10 mouse cellular contexts compared by ENCODE assay signal in the genomic region with DNA sequence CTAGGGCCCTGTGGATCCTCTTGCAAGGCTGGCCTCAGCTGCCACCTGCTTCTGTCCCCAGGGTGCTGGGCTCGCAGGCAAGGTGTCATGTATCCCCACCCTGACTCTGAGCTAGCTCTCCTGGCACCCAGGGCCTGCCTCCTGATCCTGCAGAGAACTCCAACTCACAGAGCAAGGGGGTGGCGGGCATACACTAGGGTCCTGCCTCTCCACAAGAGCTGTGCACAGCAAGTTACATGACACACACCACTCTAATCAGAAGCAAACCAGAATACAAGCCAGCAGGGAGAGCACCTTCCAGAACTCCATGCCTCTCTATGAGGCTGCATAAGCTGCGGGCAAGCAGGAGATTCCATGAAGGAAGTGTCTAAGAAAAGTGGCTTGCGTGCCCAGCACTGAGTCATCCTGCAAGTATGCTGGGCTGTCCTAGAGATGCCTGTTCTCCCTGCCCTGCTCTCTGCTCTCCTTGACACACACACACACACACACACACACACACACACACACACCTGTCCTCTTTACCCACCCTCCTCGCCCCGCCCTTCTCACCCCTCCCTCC.
DNase-seq lines count a peak whose midpoint lies in the region; ATAC-seq and TF ChIP-seq lines count a peak whose summit lies in the region.
"Had no signal": no experiment of that assay in that cellular context is flagged by ENCODE, and none has a peak within 500 bp of the region (broad histone marks: within the 10 kb centered on the region; RNA-seq: fewer than 3 reads in every experiment).

No protein-coding gene starts in this region.

- H3K27ac ChIP-seq in embryonic facial prominence, embryonic 12.5 days = no peak overlapping the region
- no peak overlapping the region for H3K27ac ChIP-seq in embryonic facial prominence, embryonic 10.5 days (replicated peaks)
- 0 out of 2 replicates have a peak overlapping the region, but pooled peaks have one; percentile 1 for H3K27ac ChIP-seq in bone marrow macrophage, adult 2 months (ENCODE audit: insufficient read depth, low read depth, low read length)
- no peak overlapping the region for H3K27ac ChIP-seq in stomach, embryonic 14.5 days (ENCODE audit: low read length)

- H3K9ac ChIP-seq in embryonic facial prominence, embryonic 12.5 days = no peak overlapping the region
- no peak overlapping the region for H3K9ac ChIP-seq in stomach, embryonic 14.5 days (replicated peaks; ENCODE audit: low read depth, low read length)

- TF ChIP-seq CTCF in bone marrow macrophage, adult 2 months (IDR thresholded peaks at IDR 0.05; ENCODE audit: low read depth, low read length) = no peak

- intact Hi-C loops in heart, postnatal 10 days (cut with DNase I) = loop anchor here (10.0 kb wide), 1 partner anchor 399 kb away; no protein-coding TSS in a partner anchor

- H3K4me3 ChIP-seq in embryonic facial prominence, embryonic 12.5 days = no peak overlapping the region
- no peak overlapping the region for H3K4me3 ChIP-seq in embryonic facial prominence, embryonic 10.5 days
- H3K4me3 ChIP-seq in bone marrow macrophage, adult 2 months (ENCODE audit: insufficient read depth, low read length) = no peak overlapping the region
- H3K4me3 ChIP-seq in stomach, embryonic 14.5 days (ENCODE audit: low read depth, low read length) = no peak overlapping the region

- no peak for TF ChIP-seq POLR2A in bone marrow macrophage, adult 2 months (IDR thresholded peaks at IDR 0.05; ENCODE audit: borderline replicate concordance, low read depth, low read length)

- WGBS in embryonic facial prominence, embryonic 12.5 days = 74% methylated on average over 5 of the region's 6 CpGs
- 63% methylated on average over 6 of the region's 6 CpGs for WGBS in embryonic facial prominence, embryonic 10.5 days
- 38% methylated on average over 6 of the region's 6 CpGs for WGBS in stomach, embryonic 14.5 days

- peak; percentile 56; the same call in 1 of the 2 replicates for ATAC-seq in embryonic facial prominence, embryonic 12.5 days (ENCODE audit: insufficient number of reproducible peaks, insufficient read depth, low FRiP score, low TSS enrichment)
- peak; percentile 75 for ATAC-seq in stomach, embryonic 14.5 days (ENCODE audit: insufficient number of reproducible peaks, insufficient read depth, low FRiP score, low read depth)
- no peak for ATAC-seq in erythroid progenitor cell, adult 5-6 weeks (replicated peaks; ENCODE audit: low FRiP score, poor library complexity, severe bottlenecking)

- DNase-seq in embryonic facial prominence, embryonic 10.5 days (ENCODE audit: low spot score) = no peak
- peak; percentile 48 to 52 for DNase-seq in heart, postnatal 10 days
- no peak for DNase-seq in ovary, postnatal 10 days (ENCODE audit: low spot score)
- DNase-seq in spleen, adult 12 weeks (ENCODE audit: low spot score) = no peak
- DNase-seq: layer of hippocampus, adult 9-11 months; retina, postnatal 1 day had no signal

- H3K4me2 ChIP-seq in embryonic facial prominence, embryonic 12.5 days (replicated peaks) = no peak overlapping the region
- H3K4me2 ChIP-seq in stomach, embryonic 14.5 days (replicated peaks; ENCODE audit: low read depth, low read length) = no peak overlapping the region

- H3K27me3 ChIP-seq in embryonic facial prominence, embryonic 12.5 days = no peaks in the 10 kb centered on the region
- no peaks in the 10 kb centered on the region for H3K27me3 ChIP-seq in embryonic facial prominence, embryonic 10.5 days (replicated peaks; ENCODE audit: low read depth, poor library complexity, severe bottlenecking)
- no peaks in the 10 kb centered on the region for H3K27me3 ChIP-seq in stomach, embryonic 14.5 days (ENCODE audit: control insufficient read depth, insufficient read depth, low read length)

- H3K4me1 ChIP-seq in embryonic facial prominence, embryonic 12.5 days = no peaks in the 10 kb centered on the region
- no peaks in the 10 kb centered on the region for H3K4me1 ChIP-seq in embryonic facial prominence, embryonic 10.5 days
- H3K4me1 ChIP-seq in bone marrow macrophage, adult 2 months (ENCODE audit: control insufficient read depth, insufficient read depth, low read length) = peaks cover 9% of the 10 kb centered on the region
- no peaks in the 10 kb centered on the region for H3K4me1 ChIP-seq in stomach, embryonic 14.5 days (ENCODE audit: control insufficient read depth, insufficient read depth, low read length)

- no peaks in the 10 kb centered on the region for H3K9me3 ChIP-seq in embryonic facial prominence, embryonic 12.5 days
- H3K9me3 ChIP-seq in embryonic facial prominence, embryonic 10.5 days = no peaks in the 10 kb centered on the region
- no peaks in the 10 kb centered on the region for H3K9me3 ChIP-seq in stomach, embryonic 14.5 days (ENCODE audit: control insufficient read depth, low read depth, low read length)

- H3K36me3 ChIP-seq in embryonic facial prominence, embryonic 12.5 days = no peaks in the 10 kb centered on the region
- no peaks in the 10 kb centered on the region for H3K36me3 ChIP-seq in embryonic facial prominence, embryonic 10.5 days (replicated peaks)
- no peaks in the 10 kb centered on the region for H3K36me3 ChIP-seq in stomach, embryonic 14.5 days (ENCODE audit: control insufficient read depth, insufficient read depth, low read length)

Comparison
In these comparisons a context has a peak if more than half of its experiments do, and no peak if none do; other contexts are left out.
1. DNase-seq: peak in heart, postnatal 10 days (2 of 2); none in embryonic facial prominence, embryonic 10.5 days (single experiment), ovary, postnatal 10 days (single experiment) and spleen, adult 12 weeks (single experiment).